Mouse (Mus musculus): ENCODE measurements around the gene Rrn3.

Rrn3 gene

GRCm38 (mm10) chr16:13853886-13854285 is 73.4 kb downstream of the Rrn3 start:
- no peak for DNase-seq

Data from thymus, adult 18-20 months (tissue).